Mouse (Mus musculus) ES-Bruce4 (cell line): ENCODE measurements around the gene Osbpl11. TPM values are rescaled to one million over a fixed set of nuclear protein-coding genes. Genes with fewer than 3 reads are reported as not detected.

Experiments used
- H3K27ac ChIP-seq: 2 replicates; pipeline ENCODE4 v1.5.1; 2012; ENCODE audit warnings: low read length, inconsistent platforms; ENCODE audit not compliant: insufficient read depth
- H3K27me3 ChIP-seq: 2 replicates; pipeline ENCODE4 v1.6.1; 2012; ENCODE audit warnings: mild to moderate bottlenecking, low read length, inconsistent platforms; ENCODE audit not compliant: control insufficient read depth, poor library complexity, insufficient read depth, severe bottlenecking
- H3K36me3 ChIP-seq: 2 replicates; pipeline ENCODE4 v1.6.1; 2012; ENCODE audit warnings: inconsistent platforms, mild to moderate bottlenecking, low read length, moderate library complexity; ENCODE audit not compliant: control insufficient read depth, poor library complexity, insufficient read depth, severe bottlenecking
- H3K4me1 ChIP-seq: one replicate; pipeline ENCODE4 v1.8.1; 2011; ENCODE audit warnings: low read length; ENCODE audit not compliant: control insufficient read depth, insufficient read depth
- H3K4me3 ChIP-seq: 2 replicates; pipeline ENCODE4 v1.5.1; 2011; ENCODE audit warnings: low read depth, mild to moderate bottlenecking, low read length
- H3K9ac ChIP-seq: 2 replicates; pipeline ENCODE4 v1.6.1; 2012; ENCODE audit warnings: low read depth, mild to moderate bottlenecking, inconsistent platforms; ENCODE audit not compliant: poor library complexity, severe bottlenecking
- H3K9me3 ChIP-seq: replicated peaks from 2 replicates; pipeline ENCODE4 v1.6.1; 2012; ENCODE audit warnings: mild to moderate bottlenecking, low read length, inconsistent platforms; ENCODE audit not compliant: control insufficient read depth, poor library complexity, insufficient read depth, severe bottlenecking
- CTCF ChIP-seq: IDR thresholded peaks from one replicate; pipeline ENCODE4 v1.8.1; 2011; ENCODE audit warnings: low read depth, low read length
- EP300 ChIP-seq: IDR thresholded peaks from 2 replicates; pipeline ENCODE4 v1.6.1; 2011; ENCODE audit warnings: low read depth, low read length; ENCODE audit not compliant: insufficient read depth
- POLR2A ChIP-seq: IDR thresholded peaks from one replicate; pipeline ENCODE4 v1.8.1; 2011; ENCODE audit warnings: low read length; ENCODE audit not compliant: insufficient read depth
- polyA plus RNA-seq: library from polyadenylated mRNA; stranded (reverse); fragments of >200 nt; gene quantifications from 2 replicates; pipeline ENCODE4 v1.2.4, GENCODE M21; 2011; ENCODE audit warnings: low read depth; ENCODE audit not compliant: missing spikeins, insufficient read depth, insufficient read length

The Osbpl11 gene
- polyA plus RNA-seq, 1 experiment: 21.4 TPM

- Histone ChIP-seq H3K4me1 (no peaks in the 10 kb centered on the region), H3K27ac (no peak overlapping the region), H3K9me3 (peaks cover 11% of the 10 kb centered on the region), H3K4me3 (no peak overlapping the region), H3K36me3 (peaks cover 21% of the 10 kb centered on the region), H3K27me3 (no peaks in the 10 kb centered on the region), H3K9ac (no peak overlapping the region)
- TF ChIP-seq POLR2A (no peak), CTCF (no peak), EP300 (no peak)
Measured at GRCm38 (mm10) chr16:33289981-33290380, 105.1 kb downstream of the Osbpl11 start.

GRCm38 (mm10) chr16:33292241-33292640 lies 107.4 kb downstream of the Osbpl11 start:
- H3K4me1 ChIP-seq: no peaks in the 10 kb centered on the region
- no peak for TF ChIP-seq EP300
- no peak for TF ChIP-seq CTCF
- no peak for TF ChIP-seq POLR2A
- H3K27me3 ChIP-seq: no peaks in the 10 kb centered on the region
- H3K9me3 ChIP-seq: peaks cover 11% of the 10 kb centered on the region
- no peak overlapping the region for H3K9ac ChIP-seq
- no peak overlapping the region for H3K4me3 ChIP-seq
- H3K27ac ChIP-seq: no peak overlapping the region
- H3K36me3 ChIP-seq: peaks cover 21% of the 10 kb centered on the region

Other genes starting within 250 kb of the Osbpl11 start
- 18.0 and 19.8 TPM in 2 replicates for gene Iqcg, start 128.9 kb upstream of the Osbpl11 start, polyA plus RNA-seq
- gene Rpl35a, start 128.6 kb upstream of the Osbpl11 start, polyA plus RNA-seq: 1,375 and 1,499 TPM in 2 replicates
- gene Lmln, start 122.5 kb upstream of the Osbpl11 start, polyA plus RNA-seq: 3.2 and 5.4 TPM in 2 replicates
- 97.0 and 97.8 TPM in 2 replicates for gene Snx4, start 66.4 kb downstream of the Osbpl11 start, polyA plus RNA-seq
- 46.8 and 48.1 TPM in 2 replicates for gene Zfp148, start 195.8 kb downstream of the Osbpl11 start, polyA plus RNA-seq